Mouse (Mus musculus): ENCODE data around the gene Nfib.

- no peak for TF ChIP-seq CTCF (IDR thresholded peaks at IDR 0.05; ENCODE audit: borderline replicate concordance, insufficient read depth, low read depth, low read length)
- TF ChIP-seq POLR2A (IDR thresholded peaks at IDR 0.05; ENCODE audit: borderline replicate concordance, insufficient read depth, low read length): no peak
These were observed 301.4 kb downstream of the Nfib start for GRCm38 (mm10) chr4:82403975-82404651.
